Mouse (Mus musculus) megakaryocyte-erythroid progenitor cell, adult 5-6 weeks (primary cell): Measurements from ENCODE around the gene Prss38. TPM values are rescaled to one million over a fixed set of nuclear protein-coding genes. Genes with fewer than 3 reads are reported as not detected.

Experiments used
- ATAC-seq: replicated peaks from 2 replicates; pipeline ENCODE4 v1.8.0; 2016; ENCODE audit warnings: mild to moderate bottlenecking, inconsistent platforms; ENCODE audit not compliant: severe bottlenecking, poor library complexity, low FRiP score, low TSS enrichment
- total RNA-seq, 2 experiments: library from RNA; stranded (forward) in 1 of 2; stranded (reverse) in 1 of 2; fragments of 200-1000, 215-1000 nt in 1 of 2; fragments of >200 nt in 1 of 2; fragmentation: Nextera tagmentation in 1 of 2; gene quantifications; 2 replicates each; pipeline ENCODE4 v1.2.3; 2014 to 2017

The Prss38 gene
- total RNA-seq, 2 experiments from 2014 or later: not detected

- no peak for ATAC-seq
Measured at GRCm38 (mm10) chr11:59331167-59331869, 44.1 kb downstream of the Prss38 start.

DNA sequence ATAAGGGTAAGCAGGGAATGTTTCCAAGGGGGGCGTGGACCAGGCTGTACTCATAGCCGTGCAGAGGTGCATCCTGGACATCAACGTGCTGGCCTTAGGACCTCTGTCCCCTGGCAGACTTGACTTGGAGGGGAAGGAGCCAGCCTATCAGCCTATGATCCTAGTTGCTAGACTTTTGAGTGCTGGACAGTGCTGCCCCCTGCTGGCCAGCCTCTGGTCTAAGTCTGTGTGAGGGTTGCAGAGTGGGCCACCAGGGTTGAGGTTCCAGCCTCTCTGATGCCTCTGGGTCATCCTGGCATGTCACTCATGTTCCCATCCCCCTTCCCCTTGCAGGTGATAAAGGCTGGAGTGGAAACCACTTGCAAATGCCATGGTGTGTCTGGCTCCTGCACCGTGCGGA is 44.9 kb downstream of the Prss38 start:
- peak; percentile 58; the same call in 1 of the 2 replicates for ATAC-seq

DNA sequence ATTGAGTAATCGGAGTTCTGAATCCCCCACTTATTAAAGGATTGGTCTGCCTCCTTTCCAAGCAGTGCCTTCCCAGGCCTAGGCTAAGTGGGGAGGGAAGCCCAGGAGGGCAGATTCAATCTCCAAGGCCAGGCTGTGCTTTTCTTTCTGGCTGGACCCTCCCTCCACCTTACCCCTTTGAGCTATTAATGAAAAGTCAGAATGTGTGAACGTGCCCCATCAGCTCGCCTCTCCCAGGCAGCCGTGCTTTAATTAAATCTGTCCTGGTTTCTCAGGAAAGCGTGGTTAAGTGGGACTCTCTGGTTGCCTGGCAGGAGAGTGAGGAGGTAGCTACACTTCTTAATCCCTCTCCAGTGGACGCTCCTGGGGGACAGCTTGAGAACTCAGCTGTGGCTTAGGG is 45.8 kb downstream of the Prss38 start:
- no peak for ATAC-seq

DNA sequence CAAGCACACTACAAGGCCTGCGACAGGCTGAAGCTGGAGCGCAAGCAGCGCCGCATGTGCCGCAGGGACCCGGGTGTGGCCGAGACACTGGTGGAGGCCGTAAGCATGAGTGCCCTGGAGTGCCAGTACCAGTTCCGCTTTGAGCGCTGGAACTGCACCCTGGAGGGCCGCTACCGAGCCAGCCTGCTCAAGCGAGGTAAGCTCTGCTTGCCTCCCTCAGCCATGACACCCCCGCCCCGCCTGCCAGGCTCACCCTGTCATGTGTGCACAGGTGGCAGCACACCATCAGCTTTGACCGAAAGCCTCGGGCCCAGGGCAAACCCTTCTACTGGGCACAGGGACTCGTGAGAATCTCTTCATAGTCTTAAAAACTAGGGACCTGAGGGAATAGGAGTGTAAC is 47.8 kb downstream of the Prss38 start:
- ATAC-seq: no peak

DNA sequence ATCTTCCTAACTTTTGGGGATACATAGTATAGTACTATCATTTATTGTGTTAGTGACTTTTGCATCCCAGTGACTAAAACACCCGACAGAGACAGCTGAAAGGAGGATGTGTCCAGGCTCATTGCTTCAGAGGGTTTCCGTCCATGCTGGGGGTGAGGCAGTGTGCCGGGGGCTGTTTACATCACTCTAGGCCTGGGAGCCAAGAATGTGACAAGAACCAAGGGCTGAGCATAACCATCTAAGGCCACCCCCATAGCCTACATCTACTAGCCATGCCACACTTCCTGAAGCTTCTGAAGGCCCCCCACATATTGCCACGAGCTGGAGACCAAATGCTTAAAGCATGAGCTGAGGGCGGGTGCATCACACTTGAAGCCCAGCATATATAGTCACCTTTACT is 50.7 kb downstream of the Prss38 start:
- ATAC-seq: no peak

- no peak for ATAC-seq
Measured at GRCm38 (mm10) chr11:59322988-59323387, 52.5 kb downstream of the Prss38 start.

Other genes starting within 250 kb of the Prss38 start
- gene Obscn, start 239.3 kb downstream of the Prss38 start, total RNA-seq (2014; fragmentation: Nextera tagmentation): 0.37 and 0.52 TPM in 2 replicates
- under 0.01 and 0.23 TPM in 2 replicates for gene Obscn, start 239.3 kb downstream of the Prss38 start, total RNA-seq (2017)
- 14.3 and 26.1 TPM in 2 replicates for gene Iba57, start 211.9 kb downstream of the Prss38 start, total RNA-seq (2014; fragmentation: Nextera tagmentation)
- gene Iba57, start 211.9 kb downstream of the Prss38 start, total RNA-seq (2017): 11.2 and 11.9 TPM in 2 replicates
- 0.55 TPM in 1 of 2 replicates, not detected in the other for gene Gjc2, start 192.4 kb downstream of the Prss38 start, total RNA-seq (2014; fragmentation: Nextera tagmentation)
- gene Gjc2, start 192.4 kb downstream of the Prss38 start, total RNA-seq (2017): not detected in 2 replicates
- gene Guk1, start 183.4 kb downstream of the Prss38 start, total RNA-seq (2014; fragmentation: Nextera tagmentation): 72.9 and 91.5 TPM in 2 replicates
- gene Guk1, start 183.4 kb downstream of the Prss38 start, total RNA-seq (2017): 52.0 and 72.3 TPM in 2 replicates
- gene Mrpl55, start 173.2 kb downstream of the Prss38 start, total RNA-seq (2014; fragmentation: Nextera tagmentation): 49.2 and 76.8 TPM in 2 replicates
- 57.4 and 106 TPM in 2 replicates for gene Mrpl55, start 173.2 kb downstream of the Prss38 start, total RNA-seq (2017)
- gene 2310033P09Rik, start 167.3 kb downstream of the Prss38 start, total RNA-seq (2014; fragmentation: Nextera tagmentation): 16.6 and 36.0 TPM in 2 replicates
- gene 2310033P09Rik, start 167.3 kb downstream of the Prss38 start, total RNA-seq (2017): 15.4 and 17.6 TPM in 2 replicates
- 163 and 217 TPM in 2 replicates for gene Arf1, start 147.4 kb downstream of the Prss38 start, total RNA-seq (2014; fragmentation: Nextera tagmentation)
- gene Arf1, start 147.4 kb downstream of the Prss38 start, total RNA-seq (2017): 282 and 284 TPM in 2 replicates
- not detected in 2 replicates for gene Wnt3a, start 84.9 kb downstream of the Prss38 start, total RNA-seq (2014; fragmentation: Nextera tagmentation)
- gene Wnt3a, start 84.9 kb downstream of the Prss38 start, total RNA-seq (2017): not detected in 2 replicates
- gene Wnt9a, start 68.7 kb downstream of the Prss38 start, total RNA-seq (2014; fragmentation: Nextera tagmentation): not detected in 2 replicates
- gene Wnt9a, start 68.7 kb downstream of the Prss38 start, total RNA-seq (2017): not detected in 2 replicates
- 10.2 and 12.8 TPM in 2 replicates for gene Jmjd4, start 74.4 kb upstream of the Prss38 start, total RNA-seq (2014; fragmentation: Nextera tagmentation)
- gene Jmjd4, start 74.4 kb upstream of the Prss38 start, total RNA-seq (2017): 7.4 and 10.3 TPM in 2 replicates
- 8.7 and 11.5 TPM in 2 replicates for gene Snap47, start 75.5 kb upstream of the Prss38 start, total RNA-seq (2014; fragmentation: Nextera tagmentation)
- gene Snap47, start 75.5 kb upstream of the Prss38 start, total RNA-seq (2017): 9.0 and 9.6 TPM in 2 replicates
- gene Zfp867, start 96.8 kb upstream of the Prss38 start, total RNA-seq (2014; fragmentation: Nextera tagmentation): 2.0 and 2.6 TPM in 2 replicates
- gene Zfp867, start 96.8 kb upstream of the Prss38 start, total RNA-seq (2017): 2.2 and 2.7 TPM in 2 replicates
- gene Zkscan17, start 151.1 kb upstream of the Prss38 start, total RNA-seq (2014; fragmentation: Nextera tagmentation): 23.0 and 24.9 TPM in 2 replicates
- gene Zkscan17, start 151.1 kb upstream of the Prss38 start, total RNA-seq (2017): 10.4 and 17.5 TPM in 2 replicates
- gene Nlrp3, start 165.9 kb upstream of the Prss38 start, total RNA-seq (2014; fragmentation: Nextera tagmentation): not detected in 2 replicates
- gene Nlrp3, start 165.9 kb upstream of the Prss38 start, total RNA-seq (2017): 0.30 TPM in 1 of 2 replicates, not detected in the other
- gene Olfr222, start 200.6 kb upstream of the Prss38 start, total RNA-seq (2014; fragmentation: Nextera tagmentation): not detected in 2 replicates
- gene Olfr222, start 200.6 kb upstream of the Prss38 start, total RNA-seq (2017): not detected in 2 replicates
- not detected in 2 replicates for gene Olfr223, start 217.6 kb upstream of the Prss38 start, total RNA-seq (2014; fragmentation: Nextera tagmentation)
- gene Olfr223, start 217.6 kb upstream of the Prss38 start, total RNA-seq (2017): not detected in 2 replicates